Mouse (Mus musculus) heart, embryonic 11.5 days (tissue): ENCODE results near the gene Tekt5. TPM values are rescaled to one million over a fixed set of nuclear protein-coding genes. Genes with fewer than 3 reads are reported as not detected.

Source experiments
- ATAC-seq: fragments of 200-750 bp; cut with Nextera tagmentation; replicated peaks from 2 replicates; pipeline ENCODE4 v1.8.0; 2017; ENCODE audit warnings: moderate library complexity; ENCODE audit not compliant: insufficient number of reproducible peaks, low FRiP score, low TSS enrichment
- H3K27ac ChIP-seq: fragments of 300-500 bp; sonication (generic); 2 replicates; pipeline ENCODE4 v1.5.1; 2014; ENCODE audit warnings: mild to moderate bottlenecking, low read depth, low read length
- H3K27me3 ChIP-seq: fragments of 300-500 bp; sonication (generic); 2 replicates; pipeline ENCODE4 v1.6.1; 2014; ENCODE audit warnings: mild to moderate bottlenecking, low read length, mixed read lengths; ENCODE audit not compliant: control insufficient read depth, insufficient read depth
- H3K36me3 ChIP-seq: fragments of 300-500 bp; sonication (generic); 2 replicates; pipeline ENCODE4 v1.6.1; 2014; ENCODE audit warnings: mild to moderate bottlenecking, low read length, moderate library complexity, mixed read lengths; ENCODE audit not compliant: control insufficient read depth, insufficient read depth
- H3K4me1 ChIP-seq: fragments of 300-500 bp; sonication (generic); 2 replicates; pipeline ENCODE4 v1.6.1; 2014; ENCODE audit warnings: low read length; ENCODE audit not compliant: control insufficient read depth, insufficient read depth
- H3K4me2 ChIP-seq: fragments of 300-500 bp; sonication (generic); 2 replicates; pipeline ENCODE4 v1.6.1; 2014; ENCODE audit warnings: mild to moderate bottlenecking, moderate library complexity
- H3K4me3 ChIP-seq: fragments of 300-500 bp; sonication (generic); 2 replicates; pipeline ENCODE4 v1.5.1; 2014; ENCODE audit warnings: low read depth, low read length
- H3K9ac ChIP-seq: fragments of 300-500 bp; sonication (generic); 2 replicates; pipeline ENCODE4 v1.6.1; 2014; ENCODE audit warnings: mild to moderate bottlenecking, low read depth, low read length, moderate library complexity
- H3K9me3 ChIP-seq: fragments of 300-500 bp; sonication (generic); replicated peaks from 2 replicates; pipeline ENCODE4 v1.6.1; 2016; ENCODE audit warnings: low read length; ENCODE audit not compliant: control insufficient read depth
- WGBS: fragments of 180-500 bp; shearing (Covaris S2); extraction: QIAGEN DNeasy Blood & Tissue Kit; methylation state at CpG from one replicate; pipeline ENCODE4 v1.1.7; 2014; ENCODE audit not compliant: insufficient replicate concordance; 5-methylcytosine and 5-hydroxymethylcytosine counted together
- polyA plus RNA-seq: library from polyadenylated mRNA; unstranded; fragments of >200 nt; fragmentation: Nextera tagmentation; extraction: Ambion mirVana; gene quantifications from 2 replicates; pipeline ENCODE4 v1.2.1, GENCODE M21; 2014

Tekt5 gene
- polyA plus RNA-seq, 1 experiment from 2014 or later, result 0.23 TPM

GRCm38 (mm10) chr16:10369996-10370395 is 25.3 kb downstream of the Tekt5 start:
- Histone ChIP-seq H3K4me2 (no peak overlapping the region), H3K27me3 (no peaks in the 10 kb centered on the region), H3K9ac (no peak overlapping the region), H3K36me3 (no peaks in the 10 kb centered on the region), H3K9me3 (no peaks in the 10 kb centered on the region), H3K4me1 (no peaks in the 10 kb centered on the region), H3K4me3 (no peak overlapping the region), H3K27ac (no peak overlapping the region)
- no peak for ATAC-seq
- 71% methylated on average over 1 of the region's 1 CpGs for WGBS

GRCm38 (mm10) chr16:10369468-10369934 is 25.8 kb downstream of the Tekt5 start:
- H3K4me2 ChIP-seq, result no peak overlapping the region
- H3K27me3 ChIP-seq, result no peaks in the 10 kb centered on the region
- 59% methylated on average over 3 of the region's 3 CpGs for WGBS
- H3K27ac ChIP-seq, result no peak overlapping the region
- H3K4me1 ChIP-seq, result no peaks in the 10 kb centered on the region
- ATAC-seq, result no peak
- no peak overlapping the region for H3K9ac ChIP-seq
- H3K36me3 ChIP-seq, result no peaks in the 10 kb centered on the region
- H3K4me3 ChIP-seq, result no peak overlapping the region
- no peaks in the 10 kb centered on the region for H3K9me3 ChIP-seq

DNA sequence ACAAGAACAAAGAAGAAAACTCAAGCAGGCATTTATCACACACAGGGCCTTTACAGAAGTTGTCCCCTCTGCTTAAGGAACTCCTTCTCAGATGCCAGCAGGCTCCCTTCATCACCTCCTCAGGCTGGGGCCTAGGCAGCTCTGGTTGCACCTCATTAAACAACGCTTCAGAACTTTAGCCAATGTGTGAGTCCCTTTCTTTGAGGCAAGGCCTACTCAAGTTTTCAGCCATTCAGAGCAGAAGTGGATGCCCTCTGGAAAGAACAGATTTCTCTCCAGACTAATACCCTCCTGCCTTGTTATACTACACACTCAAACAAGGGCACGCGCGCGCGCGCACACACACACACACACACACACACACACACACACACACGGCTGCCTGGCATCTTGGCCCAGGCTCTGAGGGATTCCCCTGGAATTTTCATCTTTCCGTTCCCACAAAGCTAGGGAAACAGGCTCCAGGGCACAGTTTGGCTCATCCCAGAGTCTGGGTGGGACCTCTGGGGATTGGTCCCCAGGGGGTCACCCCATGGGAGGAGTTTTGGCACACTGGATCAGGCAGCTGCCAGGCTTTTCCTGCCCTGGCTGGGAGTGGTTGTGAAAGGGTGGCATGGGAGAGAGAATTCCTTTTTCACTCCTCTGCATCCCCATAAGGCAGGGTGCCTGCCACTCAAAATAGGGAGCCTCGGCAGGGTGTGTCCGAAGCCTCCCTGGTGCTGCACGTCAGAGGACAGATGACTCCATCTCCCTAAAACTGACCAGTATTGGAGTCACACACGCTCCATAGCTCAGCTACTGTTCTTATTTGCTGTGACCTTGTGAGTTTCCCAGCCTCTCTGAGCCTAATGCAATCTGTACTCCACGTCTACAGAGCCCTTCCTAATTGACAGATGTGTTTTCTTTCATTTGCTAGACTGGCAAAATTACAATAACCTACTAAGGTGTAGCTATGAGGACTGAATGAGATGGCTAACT is 28.8 kb downstream of the Tekt5 start:
- H3K4me3 ChIP-seq, result no peak overlapping the region
- no peaks in the 10 kb centered on the region for H3K27me3 ChIP-seq
- no peaks in the 10 kb centered on the region for H3K9me3 ChIP-seq
- H3K36me3 ChIP-seq, result no peaks in the 10 kb centered on the region
- WGBS, result 67% methylated on average over 14 of the region's 14 CpGs
- no peak for ATAC-seq
- H3K27ac ChIP-seq, result no peak overlapping the region
- H3K4me1 ChIP-seq, result no peaks in the 10 kb centered on the region
- H3K9ac ChIP-seq, result no peak overlapping the region
- H3K4me2 ChIP-seq, result no peak overlapping the region

GRCm38 (mm10) chr16:10365796-10366195 is 29.5 kb downstream of the Tekt5 start:
- no peak overlapping the region for H3K9ac ChIP-seq
- H3K27me3 ChIP-seq, result no peaks in the 10 kb centered on the region
- no peak overlapping the region for H3K4me3 ChIP-seq
- no peaks in the 10 kb centered on the region for H3K9me3 ChIP-seq
- 77% methylated on average over 4 of the region's 4 CpGs for WGBS
- no peak for ATAC-seq
- no peak overlapping the region for H3K4me2 ChIP-seq
- H3K27ac ChIP-seq, result no peak overlapping the region
- H3K36me3 ChIP-seq, result no peaks in the 10 kb centered on the region
- H3K4me1 ChIP-seq, result no peaks in the 10 kb centered on the region

GRCm38 (mm10) chr16:10363061-10363460 is 32.2 kb downstream of the Tekt5 start:
- H3K9me3 ChIP-seq, result no peaks in the 10 kb centered on the region
- no peak overlapping the region for H3K27ac ChIP-seq
- no peaks in the 10 kb centered on the region for H3K36me3 ChIP-seq
- ATAC-seq, result no peak
- 67% methylated on average over 1 of the region's 1 CpGs for WGBS
- peaks cover under 1% of the 10 kb centered on the region; the same call in 1 of the 2 replicates for H3K4me1 ChIP-seq
- no peaks in the 10 kb centered on the region for H3K27me3 ChIP-seq
- H3K4me2 ChIP-seq, result no peak overlapping the region
- no peak overlapping the region for H3K4me3 ChIP-seq
- H3K9ac ChIP-seq, result no peak overlapping the region

DNA sequence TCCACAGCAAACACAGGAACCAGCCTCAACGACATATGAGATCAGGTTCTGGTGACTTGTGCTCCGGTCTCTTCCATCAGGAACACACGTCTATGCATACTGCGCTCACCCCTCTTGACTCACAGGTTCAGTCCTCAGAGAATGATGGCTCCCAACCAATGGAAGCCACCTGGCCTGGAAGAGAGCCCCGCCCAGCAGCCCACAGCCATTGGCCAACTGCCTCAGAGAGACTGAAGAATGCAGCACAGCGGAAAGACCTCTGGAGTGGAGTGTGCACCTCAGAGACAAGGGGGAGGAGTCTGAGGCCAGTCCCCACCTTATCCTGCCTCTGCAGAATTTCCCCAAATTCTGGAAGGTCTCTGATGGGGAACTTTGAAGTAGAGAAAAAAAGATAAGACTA is 36.0 kb downstream of the Tekt5 start:
- no peaks in the 10 kb centered on the region for H3K36me3 ChIP-seq
- ATAC-seq, result 0 out of 2 replicates have a peak, but pooled peaks have one; percentile 36
- H3K27ac ChIP-seq, result no peak overlapping the region
- H3K9ac ChIP-seq, result no peak overlapping the region
- H3K4me3 ChIP-seq, result no peak overlapping the region
- H3K4me2 ChIP-seq, result no peak overlapping the region
- peaks cover 7% of the 10 kb centered on the region for H3K4me1 ChIP-seq
- no peaks in the 10 kb centered on the region for H3K27me3 ChIP-seq
- 79% methylated on average over 6 of the region's 6 CpGs for WGBS
- H3K9me3 ChIP-seq, result no peaks in the 10 kb centered on the region

GRCm38 (mm10) chr16:10358010-10358934 is 37.0 kb downstream of the Tekt5 start:
- Histone ChIP-seq H3K27me3 (no peaks in the 10 kb centered on the region), H3K27ac (no peak overlapping the region), H3K9me3 (no peaks in the 10 kb centered on the region), H3K4me1 (peaks cover 7% of the 10 kb centered on the region), H3K9ac (peak overlapping the region; percentile 39; the same call in 1 of the 2 replicates), H3K4me3 (peak overlapping the region; percentile 25), H3K4me2 (peak overlapping the region; percentile 64), H3K36me3 (no peaks in the 10 kb centered on the region)
- 16% methylated on average over 30 of the region's 30 CpGs for WGBS
- peak; percentile 88 for ATAC-seq

DNA sequence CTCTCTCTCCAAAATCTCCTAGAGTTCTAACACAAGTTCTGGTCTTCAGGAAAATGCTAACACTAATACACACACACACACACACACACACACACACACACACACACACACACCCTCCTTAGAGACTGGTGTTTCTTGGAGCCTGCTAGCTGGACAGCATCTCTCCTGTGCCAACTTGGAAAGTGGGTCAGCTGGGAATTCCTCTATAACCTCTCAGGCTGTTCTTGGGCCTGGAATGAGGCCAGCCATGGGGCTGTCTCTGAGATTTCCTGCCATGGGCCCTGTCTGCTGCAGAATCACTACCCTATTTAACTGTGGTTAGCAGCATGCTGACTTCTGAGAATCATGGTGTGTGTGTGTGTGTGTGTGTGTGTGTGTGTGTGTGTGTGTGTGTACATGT is 40.3 kb downstream of the Tekt5 start:
- no peak overlapping the region for H3K4me2 ChIP-seq
- ATAC-seq, result no peak
- no peak overlapping the region for H3K9ac ChIP-seq
- no peak overlapping the region for H3K4me3 ChIP-seq
- H3K27me3 ChIP-seq, result no peaks in the 10 kb centered on the region
- H3K27ac ChIP-seq, result no peak overlapping the region
- no peaks in the 10 kb centered on the region for H3K9me3 ChIP-seq
- H3K4me1 ChIP-seq, result peaks cover 16% of the 10 kb centered on the region
- no peaks in the 10 kb centered on the region for H3K36me3 ChIP-seq
